Mouse (Mus musculus): ENCODE results near the gene Osgep.
"Not testable (repeated sequence)": the region's sequence is repeated elsewhere in the genome, so short reads cannot be mapped to it uniquely, and the experiment has no call there.

DNA sequence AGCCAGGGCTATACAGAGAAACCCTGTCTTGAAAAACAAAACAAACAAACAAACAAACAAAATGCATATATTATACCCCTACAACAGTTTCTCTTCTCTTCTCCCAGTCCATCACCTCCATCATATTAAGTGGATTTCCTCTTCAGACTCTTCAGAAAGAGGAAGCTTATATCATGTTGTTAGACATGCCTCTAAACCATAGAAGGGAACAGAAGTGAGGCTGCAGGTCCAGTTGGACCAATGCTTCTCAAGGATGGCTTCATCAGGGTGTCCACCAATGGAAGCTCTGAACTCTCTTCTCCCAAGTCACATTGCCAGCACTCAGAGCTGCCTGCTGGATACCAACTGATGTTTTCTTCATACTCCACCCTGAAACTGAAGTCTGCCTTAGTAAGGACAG lies 19.4 kb downstream of the Osgep start:
- not testable (repeated sequence) for TF ChIP-seq CHD2 (IDR thresholded peaks at IDR 0.05; ENCODE audit: low read depth, low read length); MAFK (IDR thresholded peaks at IDR 0.05; ENCODE audit: insufficient read depth, low read depth, low read length); ZC3H11A (IDR thresholded peaks at IDR 0.05; ENCODE audit: borderline replicate concordance, low read depth, low read length)

Data from ES-E14 (cell line).